Mouse (Mus musculus): Measurements from ENCODE around the gene Snrpd3. TPM values are rescaled to one million over a fixed set of nuclear protein-coding genes. Genes with fewer than 3 reads are reported as not detected.
"Not testable (repeated sequence)": the region's sequence is repeated elsewhere in the genome, so short reads cannot be mapped to it uniquely, and the experiment has no call there.

Snrpd3 gene
- polyA plus RNA-seq, 1 experiment: 195 TPM

GRCm38 (mm10) chr10:75491234-75491935 lies 26.0 kb upstream of the Snrpd3 start:
- no peaks in the 10 kb centered on the region for H3K36me3 ChIP-seq (ENCODE audit: control insufficient read depth, insufficient read depth)
- H3K27me3 ChIP-seq (ENCODE audit: control insufficient read depth, insufficient read depth, insufficient read length): no peaks in the 10 kb centered on the region
- no peak overlapping the region for H3ac ChIP-seq (ENCODE audit: control insufficient read depth, insufficient read length)
- no peaks in the 10 kb centered on the region for H3K79me2 ChIP-seq (ENCODE audit: control insufficient read depth, insufficient read depth)
- no peak overlapping the region for H3K4me2 ChIP-seq (ENCODE audit: low read depth)
- H3K4me3 ChIP-seq: no peak overlapping the region
- no peak for TF ChIP-seq POLR2A (IDR thresholded peaks at IDR 0.05; ENCODE audit: insufficient read length, low read depth)
- TF ChIP-seq TCF12 (IDR thresholded peaks at IDR 0.05; ENCODE audit: insufficient read depth, poor library complexity, severe bottlenecking): no peak
- no peak for TF ChIP-seq SRF (IDR thresholded peaks at IDR 0.05; ENCODE audit: control insufficient read depth, insufficient read length, low read depth)
- TF ChIP-seq MAX (IDR thresholded peaks at IDR 0.05; ENCODE audit: low read depth): no peak
- TF ChIP-seq REST (IDR thresholded peaks at IDR 0.05; ENCODE audit: insufficient read depth, insufficient read length): no peak

- TF ChIP-seq POLR2AphosphoS2 (IDR thresholded peaks at IDR 0.05; ENCODE audit: insufficient read length, low read depth): no peak
- TF ChIP-seq MYOG (IDR thresholded peaks at IDR 0.05; ENCODE audit: control insufficient read depth in 1 of 3, insufficient read depth in 1 of 3, insufficient read length in 2 of 3, low read depth in 2 of 3): no peak
- no peak for TF ChIP-seq CEBPB (IDR thresholded peaks at IDR 0.05; ENCODE audit: insufficient read depth, poor library complexity, severe bottlenecking)
- TF ChIP-seq TCF12 (IDR thresholded peaks at IDR 0.05; ENCODE audit: insufficient read depth, poor library complexity, severe bottlenecking): no peak
- TF ChIP-seq REST (IDR thresholded peaks at IDR 0.05; ENCODE audit: insufficient read depth, insufficient read length): no peak
- no peak for TF ChIP-seq USF1 (IDR thresholded peaks at IDR 0.05; ENCODE audit: low read depth)
- no peak for TF ChIP-seq MAX (IDR thresholded peaks at IDR 0.05; ENCODE audit: low read depth)
- no peak for TF ChIP-seq TCF3 (IDR thresholded peaks at IDR 0.05; ENCODE audit: insufficient read length, low read depth)
- no peak for TF ChIP-seq E2F4 (IDR thresholded peaks at IDR 0.05; ENCODE audit: insufficient read depth)
- no peak for TF ChIP-seq POLR2A (IDR thresholded peaks at IDR 0.05; ENCODE audit: insufficient read length, low read depth)
- TF ChIP-seq SRF (IDR thresholded peaks at IDR 0.05; ENCODE audit: control insufficient read depth, insufficient read length, low read depth): no peak
- no peaks in the 10 kb centered on the region for H3K36me3 ChIP-seq (ENCODE audit: control insufficient read depth, insufficient read depth)
- no peak overlapping the region for H3K4me2 ChIP-seq (ENCODE audit: low read depth)
- no peak overlapping the region for H3K4me3 ChIP-seq
- H3K79me2 ChIP-seq (ENCODE audit: control insufficient read depth, insufficient read depth): no peaks in the 10 kb centered on the region
- H3K27me3 ChIP-seq (ENCODE audit: control insufficient read depth, insufficient read depth, insufficient read length): no peaks in the 10 kb centered on the region
- no peak overlapping the region for H3ac ChIP-seq (ENCODE audit: control insufficient read depth, insufficient read length)
Observed at GRCm38 (mm10) chr10:75491936-75492262, 25.5 kb upstream of the Snrpd3 start.

- Histone ChIP-seq H3K27me3 (ENCODE audit: control insufficient read depth, insufficient read depth, insufficient read length) (no peaks in the 10 kb centered on the region), H3ac (ENCODE audit: control insufficient read depth, insufficient read length) (no peak overlapping the region), H3K4me2 (ENCODE audit: low read depth) (no peak overlapping the region), H3K79me2 (ENCODE audit: control insufficient read depth, insufficient read depth) (no peaks in the 10 kb centered on the region), H3K36me3 (ENCODE audit: control insufficient read depth, insufficient read depth) (no peaks in the 10 kb centered on the region), H3K4me3 (no peak overlapping the region)
- TF ChIP-seq CEBPB (IDR thresholded peaks at IDR 0.05; ENCODE audit: insufficient read depth, poor library complexity, severe bottlenecking) (no peak), POLR2AphosphoS2 (IDR thresholded peaks at IDR 0.05; ENCODE audit: insufficient read length, low read depth) (no peak), E2F4 (IDR thresholded peaks at IDR 0.05; ENCODE audit: insufficient read depth) (no peak), SRF (IDR thresholded peaks at IDR 0.05; ENCODE audit: control insufficient read depth, insufficient read length, low read depth) (no peak), POLR2A (IDR thresholded peaks at IDR 0.05; ENCODE audit: insufficient read length, low read depth) (no peak)
Observed at GRCm38 (mm10) chr10:75495304-75495703, 22.0 kb upstream of the Snrpd3 start.

- Histone ChIP-seq H3K4me3 (no peak overlapping the region), H3K79me2 (ENCODE audit: control insufficient read depth, insufficient read depth) (no peaks in the 10 kb centered on the region), H3K4me2 (ENCODE audit: low read depth) (no peak overlapping the region), H3ac (ENCODE audit: control insufficient read depth, insufficient read length) (no peak overlapping the region), H3K36me3 (ENCODE audit: control insufficient read depth, insufficient read depth) (no peaks in the 10 kb centered on the region), H3K27me3 (ENCODE audit: control insufficient read depth, insufficient read depth, insufficient read length) (no peaks in the 10 kb centered on the region)
- TF ChIP-seq CEBPB (IDR thresholded peaks at IDR 0.05; ENCODE audit: insufficient read depth, poor library complexity, severe bottlenecking) (no peak), MAX (IDR thresholded peaks at IDR 0.05; ENCODE audit: low read depth) (no peak), E2F4 (IDR thresholded peaks at IDR 0.05; ENCODE audit: insufficient read depth) (no peak), TCF3 (IDR thresholded peaks at IDR 0.05; ENCODE audit: insufficient read length, low read depth) (no peak), POLR2AphosphoS2 (IDR thresholded peaks at IDR 0.05; ENCODE audit: insufficient read length, low read depth) (no peak), USF1 (IDR thresholded peaks at IDR 0.05; ENCODE audit: low read depth) (no peak), TCF12 (IDR thresholded peaks at IDR 0.05; ENCODE audit: insufficient read depth, poor library complexity, severe bottlenecking) (no peak)
Observed at GRCm38 (mm10) chr10:75495921-75496320, 21.4 kb upstream of the Snrpd3 start.

GRCm38 (mm10) chr10:75499214-75499613 lies 18.1 kb upstream of the Snrpd3 start:
- not testable (repeated sequence) for H3K36me3 ChIP-seq (ENCODE audit: control insufficient read depth, insufficient read depth); H3K27me3 ChIP-seq (ENCODE audit: control insufficient read depth, insufficient read depth, insufficient read length); H3K4me3 ChIP-seq; H3ac ChIP-seq (ENCODE audit: control insufficient read depth, insufficient read length); H3K4me2 ChIP-seq (ENCODE audit: low read depth); H3K79me2 ChIP-seq (ENCODE audit: control insufficient read depth, insufficient read depth)

- peaks cover 6% of the 10 kb centered on the region for H3K36me3 ChIP-seq (ENCODE audit: control insufficient read depth, insufficient read depth)
- TF ChIP-seq MYOD1 (IDR thresholded peaks at IDR 0.05; ENCODE audit: control insufficient read depth in 1 of 3, insufficient read length in 2 of 3, low read depth in 2 of 3): no peak
- no peak overlapping the region for H3ac ChIP-seq (ENCODE audit: control insufficient read depth, insufficient read length)
- no peaks in the 10 kb centered on the region for H3K79me2 ChIP-seq (ENCODE audit: control insufficient read depth, insufficient read depth)
- H3K4me2 ChIP-seq (ENCODE audit: low read depth): no peak overlapping the region
- H3K27me3 ChIP-seq (ENCODE audit: control insufficient read depth, insufficient read depth, insufficient read length): no peaks in the 10 kb centered on the region
- no peak overlapping the region for H3K4me3 ChIP-seq
Observed at GRCm38 (mm10) chr10:75499791-75500190, 17.6 kb upstream of the Snrpd3 start.

Data from myocyte (in vitro differentiated cells).